Mouse (Mus musculus) lung, postnatal 0 days (tissue): Measurements from ENCODE around the gene Zbtb25. TPM values are rescaled to one million over a fixed set of nuclear protein-coding genes. Genes with fewer than 3 reads are reported as not detected.
A peak's percentile ranks its signal among the peaks of the same experiment; 100 is the strongest.

Experiments
- ATAC-seq: fragments of 200-750 bp; cut with Nextera tagmentation; 2 replicates; pipeline ENCODE4 v1.8.0; 2017; ENCODE audit warnings: moderate library complexity
- DNase-seq: peaks from one replicate; pipeline ENCODE4 v3.0.0-alpha.2; 2016; ENCODE audit warnings: low spot score
- H3K27ac ChIP-seq: fragments of 300-500 bp; sonication (generic); 2 replicates; pipeline ENCODE4 v1.5.1; 2014; ENCODE audit warnings: antibody characterized with exemption, mild to moderate bottlenecking, low read length, mixed read lengths
- H3K27me3 ChIP-seq: fragments of 300-500 bp; sonication (generic); replicated peaks from 2 replicates; pipeline ENCODE4 v1.6.1; 2014; ENCODE audit warnings: low read length, mixed read lengths; ENCODE audit not compliant: insufficient read depth
- H3K36me3 ChIP-seq: fragments of 300-500 bp; sonication (generic); 2 replicates; pipeline ENCODE4 v1.6.1; 2014; ENCODE audit warnings: low read length, mixed read lengths; ENCODE audit not compliant: insufficient read depth
- H3K4me1 ChIP-seq: fragments of 300-500 bp; sonication (generic); 2 replicates; pipeline ENCODE4 v1.6.1; 2014; ENCODE audit warnings: antibody characterized with exemption, low read depth, low read length, mixed read lengths; ENCODE audit not compliant: insufficient read depth
- H3K4me2 ChIP-seq: fragments of 300-500 bp; sonication (generic); replicated peaks from 2 replicates; pipeline ENCODE4 v1.6.1; 2014; ENCODE audit warnings: low read depth, mild to moderate bottlenecking, low read length, moderate library complexity, mixed read lengths
- H3K4me3 ChIP-seq: fragments of 300-500 bp; sonication (generic); 2 replicates; pipeline ENCODE4 v1.5.1; 2014; ENCODE audit warnings: low read depth, low read length
- H3K9ac ChIP-seq: fragments of 300-500 bp; sonication (generic); replicated peaks from 2 replicates; pipeline ENCODE4 v1.6.1; 2014; ENCODE audit warnings: low read depth, mild to moderate bottlenecking
- H3K9me3 ChIP-seq: fragments of 300-500 bp; sonication (generic); 2 replicates; pipeline ENCODE4 v1.6.1; 2016; ENCODE audit warnings: low read length, mixed read lengths
- CTCF ChIP-seq: IDR thresholded peaks from 2 replicates; pipeline ENCODE4 v1.5.1; 2016; ENCODE audit warnings: antibody characterized with exemption, mild to moderate bottlenecking
- EP300 ChIP-seq: IDR thresholded peaks from 2 replicates; pipeline ENCODE4 v1.6.1; 2016; ENCODE audit warnings: antibody characterized with exemption, mild to moderate bottlenecking, control low read depth
- WGBS: fragments of 180-500 bp; shearing (Covaris S2); extraction: QIAGEN DNeasy Blood & Tissue Kit; methylation state at CpG from one replicate; pipeline ENCODE4 v1.1.7; 2014; 5-methylcytosine and 5-hydroxymethylcytosine counted together
- polyA plus RNA-seq: library from polyadenylated mRNA; unstranded; fragments of >200 nt; fragmentation: Nextera tagmentation; extraction: Ambion mirVana; gene quantifications from 2 replicates; pipeline ENCODE4 v1.2.1, GENCODE M21; 2015

Zbtb25 gene
- polyA plus RNA-seq, 1 experiment from 2014 or later = 7.5 TPM

DNA sequence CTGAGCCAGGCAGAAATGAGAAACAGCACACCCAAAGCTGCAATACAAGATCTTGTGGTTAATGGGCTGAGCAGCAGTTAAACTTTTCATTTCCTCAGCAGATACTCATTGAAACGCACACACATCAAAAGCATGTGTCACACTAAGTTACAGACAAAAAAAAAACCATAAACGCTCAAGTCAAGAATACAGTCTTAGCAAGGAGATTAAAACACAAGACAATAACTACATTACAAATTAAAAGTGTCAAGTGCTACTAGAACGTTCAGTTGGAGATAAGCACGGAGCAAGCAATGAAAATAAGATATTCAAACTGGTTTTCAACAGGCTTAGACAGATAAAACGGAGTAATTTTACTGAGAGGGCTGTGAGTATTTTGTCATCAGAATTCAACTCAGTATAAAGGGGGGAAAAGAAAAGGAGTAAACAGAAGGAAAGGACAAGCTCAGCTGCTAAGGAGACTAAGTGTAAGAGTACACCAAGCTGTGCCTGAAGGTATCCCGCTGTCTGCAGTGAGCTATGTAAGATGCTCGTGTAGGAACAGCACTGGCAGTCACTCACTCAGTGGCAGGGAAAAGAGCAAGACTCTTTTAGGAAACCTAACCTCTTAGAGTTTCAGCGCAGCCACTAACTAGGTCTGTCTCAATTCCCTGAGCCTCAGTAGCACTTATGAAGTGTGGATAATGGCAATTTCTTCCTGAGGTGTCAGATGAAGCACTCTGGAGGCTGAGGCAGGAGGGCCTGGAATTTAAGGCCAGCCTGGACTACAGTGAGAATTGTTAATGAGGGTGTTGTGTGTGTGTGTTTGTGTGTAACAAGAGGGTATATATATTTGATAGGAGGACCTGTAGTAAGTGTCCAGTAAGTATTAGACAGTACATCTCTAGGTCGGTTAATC lies 7.7 kb downstream of the Zbtb25 start:
- H3K27ac ChIP-seq = no peak overlapping the region
- no peaks in the 10 kb centered on the region for H3K27me3 ChIP-seq
- DNase-seq (no peak), ATAC-seq (no peak)
- TF ChIP-seq EP300 = no peak
- no peak for TF ChIP-seq CTCF
- H3K4me2 ChIP-seq = no peak overlapping the region
- H3K9me3 ChIP-seq = no peaks in the 10 kb centered on the region
- H3K36me3 ChIP-seq = no peaks in the 10 kb centered on the region
- H3K4me3 ChIP-seq = no peak overlapping the region
- no peaks in the 10 kb centered on the region for H3K4me1 ChIP-seq
- 52% methylated on average over 9 of the region's 9 CpGs for WGBS
- H3K9ac ChIP-seq = no peak overlapping the region

DNA sequence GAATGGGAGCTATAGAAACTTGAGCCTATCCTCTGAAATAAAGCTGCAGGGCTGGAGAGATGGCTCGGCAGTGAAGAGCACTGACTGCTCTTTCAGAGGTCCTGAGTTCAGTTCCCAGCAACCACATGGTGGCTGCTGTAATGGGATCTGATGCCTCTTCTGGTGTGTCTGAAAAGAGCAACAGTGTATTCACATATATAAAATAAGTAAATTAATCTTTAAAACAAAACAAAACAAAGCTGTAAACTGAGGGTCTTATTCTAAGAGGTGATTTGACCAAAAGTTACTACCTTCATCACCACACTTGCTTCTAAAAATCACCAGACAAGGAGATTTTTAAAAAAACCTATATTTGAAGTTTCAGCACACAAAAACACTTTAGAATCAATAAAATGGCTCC lies 8.5 kb downstream of the Zbtb25 start:
- WGBS = 79% methylated on average over 1 of the region's 1 CpGs
- H3K4me2 ChIP-seq = no peak overlapping the region
- DNase-seq = no peak
- H3K27ac ChIP-seq = no peak overlapping the region
- no peak for TF ChIP-seq EP300
- TF ChIP-seq CTCF = no peak
- H3K27me3 ChIP-seq = no peaks in the 10 kb centered on the region
- no peak for ATAC-seq
- no peak overlapping the region for H3K9ac ChIP-seq
- no peaks in the 10 kb centered on the region for H3K9me3 ChIP-seq
- H3K36me3 ChIP-seq = no peaks in the 10 kb centered on the region
- no peak overlapping the region for H3K4me3 ChIP-seq
- no peaks in the 10 kb centered on the region for H3K4me1 ChIP-seq

DNA sequence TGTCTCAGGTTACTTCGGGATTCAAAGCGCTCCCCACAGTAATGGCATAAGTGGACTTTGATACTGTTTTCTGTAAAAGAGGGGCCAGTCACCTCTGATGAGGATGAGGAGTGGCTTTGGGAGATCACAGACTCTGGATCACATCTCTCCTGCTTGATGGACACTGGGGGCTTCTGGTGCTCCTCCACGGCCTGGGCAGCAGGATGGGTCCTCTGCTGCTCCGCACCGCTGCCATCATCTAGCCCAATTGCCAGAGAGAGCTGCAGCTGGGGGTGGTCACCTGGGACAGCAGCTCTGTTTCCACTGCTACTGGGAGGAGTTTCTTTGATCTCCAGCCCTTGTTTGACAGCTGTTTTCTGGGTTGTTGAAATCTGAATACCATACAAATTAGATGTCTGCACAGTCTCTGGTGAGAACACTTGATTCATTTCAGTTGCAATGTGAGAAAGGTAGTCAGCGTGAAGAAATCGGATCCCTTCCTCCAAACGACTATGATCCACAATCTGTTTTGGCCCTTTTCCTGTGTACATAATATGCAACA lies 19.7 kb downstream of the Zbtb25 start:
- DNase-seq (no peak), ATAC-seq (no peak)
- Histone ChIP-seq H3K9me3 (no peaks in the 10 kb centered on the region), H3K27me3 (no peaks in the 10 kb centered on the region), H3K4me2 (no peak overlapping the region), H3K4me1 (no peaks in the 10 kb centered on the region), H3K27ac (no peak overlapping the region), H3K36me3 (no peaks in the 10 kb centered on the region), H3K4me3 (no peak overlapping the region), H3K9ac (no peak overlapping the region)
- no peak for TF ChIP-seq CTCF
- no peak for TF ChIP-seq EP300
- WGBS = 86% methylated on average over 8 of the region's 8 CpGs

DNA sequence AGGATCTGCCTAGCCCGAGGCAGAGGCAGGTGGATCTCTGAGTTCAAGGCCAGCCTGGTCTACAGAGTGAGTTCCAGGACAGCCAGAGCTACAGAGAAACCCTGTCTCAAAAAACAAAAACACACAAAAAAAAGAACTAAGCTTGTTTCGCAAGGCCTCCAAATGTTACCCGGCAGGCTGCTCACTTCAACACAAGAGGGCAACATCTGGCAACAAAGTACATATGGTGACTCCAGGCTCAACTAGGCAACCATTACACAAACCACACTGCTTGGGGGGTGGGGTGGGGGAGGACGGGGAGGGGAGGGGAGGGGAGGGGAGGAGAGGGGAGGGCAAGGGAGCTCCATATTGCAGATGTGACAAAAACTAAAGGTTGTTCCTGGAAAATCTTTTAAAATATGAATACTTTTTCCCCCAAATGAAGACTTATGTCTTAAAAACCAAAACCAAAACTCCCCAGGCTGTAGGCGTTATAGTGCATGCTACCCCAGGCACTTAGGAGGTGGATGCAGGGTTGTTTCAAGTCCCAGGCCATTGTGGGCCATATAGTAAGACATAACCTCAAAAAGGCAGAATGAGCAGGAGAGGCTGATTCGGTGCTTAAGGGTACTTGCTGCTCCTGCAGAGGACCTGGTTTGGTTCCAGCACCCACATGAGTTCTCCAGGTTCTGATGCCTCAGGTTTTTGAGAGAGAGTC lies 23.5 kb downstream of the Zbtb25 start:
- 78% methylated on average over 5 of the region's 6 CpGs for WGBS
- Histone ChIP-seq H3K4me2 (no peak overlapping the region), H3K27me3 (no peaks in the 10 kb centered on the region), H3K36me3 (no peaks in the 10 kb centered on the region), H3K9me3 (no peaks in the 10 kb centered on the region), H3K27ac (no peak overlapping the region), H3K4me1 (no peaks in the 10 kb centered on the region), H3K9ac (no peak overlapping the region), H3K4me3 (no peak overlapping the region)
- DNase-seq = peak; percentile 84
- ATAC-seq = peak; percentile 70
- TF ChIP-seq EP300 (no peak), CTCF (peak; percentile 68)

DNA sequence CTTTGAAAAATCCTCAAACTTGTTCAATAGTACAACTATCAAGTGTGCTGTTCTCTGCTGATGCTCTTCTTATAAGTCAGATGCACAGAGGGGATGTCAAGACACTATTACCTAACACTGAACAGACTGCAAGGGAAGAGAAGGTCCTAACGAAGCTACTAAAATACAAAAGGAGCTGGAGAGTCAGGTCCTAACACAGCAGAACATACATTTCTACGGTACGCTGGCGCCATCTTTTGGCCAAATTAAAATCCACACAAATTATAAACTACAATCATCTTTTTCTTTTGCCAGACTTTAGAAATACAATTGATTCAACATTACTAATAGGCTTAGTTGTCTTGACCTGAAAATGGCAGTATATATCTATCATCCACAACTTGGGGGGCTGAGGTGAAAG lies 28.3 kb downstream of the Zbtb25 start:
- H3K9ac ChIP-seq = no peak overlapping the region
- ATAC-seq = no peak
- WGBS = 2% methylated on average over 4 of the region's 4 CpGs
- no peak overlapping the region for H3K4me2 ChIP-seq
- TF ChIP-seq CTCF (peak; percentile 83), EP300 (peak; percentile 16; the same call in 1 of the 2 replicates)
- no peaks in the 10 kb centered on the region for H3K27me3 ChIP-seq
- H3K9me3 ChIP-seq = no peaks in the 10 kb centered on the region
- H3K4me1 ChIP-seq = no peaks in the 10 kb centered on the region; the same call in 1 of the 2 replicates
- no peaks in the 10 kb centered on the region for H3K36me3 ChIP-seq
- no peak overlapping the region for H3K27ac ChIP-seq
- no peak overlapping the region for H3K4me3 ChIP-seq
- peak; percentile 82 for DNase-seq
